Mouse (Mus musculus) bone marrow macrophage, adult 2 months (primary cell): ENCODE results near the gene Itgam.
"Not testable (repeated sequence)": the region's sequence is repeated elsewhere in the genome, so short reads cannot be mapped to it uniquely, and the experiment has no call there.

Experiments
- CTCF ChIP-seq: IDR thresholded peaks from 2 replicates; pipeline ENCODE4 v1.5.1; 2012; ENCODE audit warnings: low read depth, mild to moderate bottlenecking, low read length, moderate library complexity
- POLR2A ChIP-seq: IDR thresholded peaks from 2 replicates; pipeline ENCODE4 v1.6.1; 2012; ENCODE audit warnings: mild to moderate bottlenecking, low read depth, low read length, borderline replicate concordance

DNA sequence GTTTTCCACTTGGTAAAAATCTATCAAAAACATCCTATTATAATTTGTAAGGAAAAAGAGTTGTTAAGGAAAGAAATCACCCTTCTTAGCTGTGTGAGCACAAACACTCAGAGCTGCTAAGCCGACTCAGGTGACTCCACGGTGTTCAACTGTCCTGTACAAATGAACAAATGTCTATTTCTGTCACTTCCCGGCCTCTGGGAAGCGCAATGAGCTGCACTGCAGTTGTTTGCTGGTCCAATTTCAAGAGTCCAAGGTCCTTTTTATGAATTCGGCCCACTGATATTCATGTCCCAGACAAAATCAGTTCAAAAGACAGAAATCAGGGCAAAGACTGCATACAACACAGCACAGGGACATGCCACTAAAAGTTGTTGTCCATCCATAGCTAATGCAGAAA lies 46.3 kb upstream of the Itgam start:
- TF ChIP-seq POLR2A, CTCF: not testable (repeated sequence)
